ENCODE assay signal across 8 mouse cellular contexts in genomic region chr17:28328946-28329345, GRCm38 (mm10). TPM values are rescaled to one million over a fixed set of nuclear protein-coding genes. Genes with fewer than 3 reads are reported as not detected.
DNase-seq lines count a peak whose midpoint lies in the region; ATAC-seq and TF ChIP-seq lines count a peak whose summit lies in the region.

No protein-coding gene starts in this region.

- peak overlapping the region; percentile 86 for H3K4me3 ChIP-seq in gastrocnemius, adult 2 months
- peak overlapping the region; percentile 100 for H3K4me3 ChIP-seq in E14TG2a.4 (replicated peaks; ENCODE audit: low read length)
- H3K4me3 ChIP-seq in forebrain, embryonic 15.5 days = peak overlapping the region; percentile 87
- peak overlapping the region; percentile 77 for H3K4me3 ChIP-seq in neural tube, embryonic 15.5 days (replicated peaks)

- H3K9me3 ChIP-seq in E14TG2a.4 (ENCODE audit: low read length) = peaks cover 7% of the 10 kb centered on the region; the same call in 1 of the 2 replicates
- H3K9me3 ChIP-seq in forebrain, embryonic 15.5 days = no peaks in the 10 kb centered on the region
- no peaks in the 10 kb centered on the region for H3K9me3 ChIP-seq in neural tube, embryonic 15.5 days (replicated peaks)

- TF ChIP-seq CTCF in gastrocnemius, adult 2 months (IDR thresholded peaks at IDR 0.05) = no peak
- no peak for TF ChIP-seq CTCF in E14TG2a.4 (conservative IDR thresholded peaks at IDR 0.05; ENCODE audit: low read length)

- under 1% methylated on average over 25 of the region's 25 CpGs for WGBS in forebrain, embryonic 15.5 days
- 0% methylated on average over 25 of the region's 25 CpGs for WGBS in neural tube, embryonic 15.5 days

- no peaks in the 10 kb centered on the region for H3K27me3 ChIP-seq in E14TG2a.4 (ENCODE audit: insufficient read depth, low read length)
- H3K27me3 ChIP-seq in forebrain, embryonic 15.5 days = no peaks in the 10 kb centered on the region
- H3K27me3 ChIP-seq in neural tube, embryonic 15.5 days (replicated peaks) = no peaks in the 10 kb centered on the region

- no peak for DNase-seq in gastrocnemius, adult 2 months
- no peak for DNase-seq in gastrocnemius, adult 8-10 months (ENCODE audit: low spot score in 2 of 2)
- peak; percentile 48 for DNase-seq in liver
- no peak for DNase-seq in thymus, postnatal 4 days
- no peak for DNase-seq in layer of hippocampus, adult 18-20 months (ENCODE audit: low spot score in 2 of 2)

- peak; percentile 33 for ATAC-seq in forebrain, embryonic 15.5 days (replicated peaks)
- peak; percentile 30; the same call in 1 of the 2 replicates for ATAC-seq in neural tube, embryonic 15.5 days (ENCODE audit: low FRiP score)

- intact Hi-C loops in gastrocnemius, adult 2 months (cut with DNase I) = loop anchor here (1.0 to 5.0 kb wide), 2 partner anchors 38 to 102 kb away; no protein-coding TSS in a partner anchor

- peaks cover 74% of the 10 kb centered on the region for H3K36me3 ChIP-seq in E14TG2a.4 (ENCODE audit: insufficient read depth, low read length)
- H3K36me3 ChIP-seq in forebrain, embryonic 15.5 days = peaks cover 13% of the 10 kb centered on the region
- peaks cover 19% of the 10 kb centered on the region for H3K36me3 ChIP-seq in neural tube, embryonic 15.5 days

- peaks cover 67% of the 10 kb centered on the region for H3K4me1 ChIP-seq in E14TG2a.4 (replicated peaks; ENCODE audit: low read depth, low read length)
- H3K4me1 ChIP-seq in forebrain, embryonic 15.5 days = peaks cover 25% of the 10 kb centered on the region
- peaks cover 44% of the 10 kb centered on the region for H3K4me1 ChIP-seq in neural tube, embryonic 15.5 days

- H3K4me2 ChIP-seq in forebrain, embryonic 15.5 days (replicated peaks) = peak overlapping the region; percentile 93
- H3K4me2 ChIP-seq in neural tube, embryonic 15.5 days = peak overlapping the region; percentile 90

- H3K9ac ChIP-seq in forebrain, embryonic 15.5 days (replicated peaks) = peak overlapping the region; percentile 92
- peak overlapping the region; percentile 98 for H3K9ac ChIP-seq in neural tube, embryonic 15.5 days (replicated peaks)

- H3K27ac ChIP-seq in gastrocnemius, adult 2 months = peak overlapping the region; percentile 88
- peak overlapping the region; percentile 96 for H3K27ac ChIP-seq in forebrain, embryonic 15.5 days (replicated peaks)
- H3K27ac ChIP-seq in neural tube, embryonic 15.5 days (replicated peaks) = peak overlapping the region; percentile 93

RNA-seq across cellular contexts. Expression of gene Rpl10a, which starts 0.7 kb away (rescaled TPM):
- 100 to 1,000 TPM; 382 to 410 TPM for total RNA-seq in gastrocnemius, adult 2 months (2021)
- 100 to 1,000 TPM; 377 to 515 (median 422) TPM for total RNA-seq in gastrocnemius, adult 8-10 months (2022)
- 359 and 384 TPM in 2 replicates for polyA plus RNA-seq in forebrain, embryonic 15.5 days (2015; fragmentation: Nextera tagmentation; extraction: Ambion mirVana)
- 329 and 387 TPM in 2 replicates for polyA plus RNA-seq in neural tube, embryonic 15.5 days (2015; fragmentation: Nextera tagmentation; extraction: Ambion mirVana)
- total RNA-seq in layer of hippocampus, adult 18-20 months (2021) = 100 to 1,000 TPM; 356 to 365 TPM

RNA-seq across cellular contexts. Expression of gene Fance, which starts 15.6 kb away (rescaled TPM):
- total RNA-seq in gastrocnemius, adult 2 months (2021) = 10 to 100 TPM in 1 of 2 experiments, 1 to 10 TPM in 1; 9.4 to 11.2 TPM
- 10 to 100 TPM in 1 of 4 experiments, 1 to 10 TPM in 3; 9.0 to 14.3 (median 9.3) TPM for total RNA-seq in gastrocnemius, adult 8-10 months (2022)
- 25.9 and 27.4 TPM in 2 replicates for polyA plus RNA-seq in forebrain, embryonic 15.5 days (2015; fragmentation: Nextera tagmentation; extraction: Ambion mirVana)
- polyA plus RNA-seq in neural tube, embryonic 15.5 days (2015; fragmentation: Nextera tagmentation; extraction: Ambion mirVana) = 26.3 and 30.3 TPM in 2 replicates
- 10 to 100 TPM; 22.8 to 26.0 TPM for total RNA-seq in layer of hippocampus, adult 18-20 months (2021)

RNA-seq across cellular contexts. Expression of gene Tead3, which starts 21.7 kb away (rescaled TPM):
- 1 to 10 TPM; 6.9 to 7.4 TPM for total RNA-seq in gastrocnemius, adult 2 months (2021)
- 1 to 10 TPM; 3.2 to 5.7 (median 4.5) TPM for total RNA-seq in gastrocnemius, adult 8-10 months (2022)
- polyA plus RNA-seq in forebrain, embryonic 15.5 days (2015; fragmentation: Nextera tagmentation; extraction: Ambion mirVana) = 1.9 TPM in 2 replicates
- 1.5 and 3.2 TPM in 2 replicates for polyA plus RNA-seq in neural tube, embryonic 15.5 days (2015; fragmentation: Nextera tagmentation; extraction: Ambion mirVana)
- 1 to 10 TPM; 2.0 to 2.4 TPM for total RNA-seq in layer of hippocampus, adult 18-20 months (2021)

RNA-seq across cellular contexts. Expression of gene Tulp1, which starts 36.1 kb away (rescaled TPM):
- total RNA-seq in gastrocnemius, adult 2 months (2021) = not detected
- total RNA-seq in gastrocnemius, adult 8-10 months (2022) = not detected
- 1.2 and 1.8 TPM in 2 replicates for polyA plus RNA-seq in forebrain, embryonic 15.5 days (2015; fragmentation: Nextera tagmentation; extraction: Ambion mirVana)
- 1.1 and 1.5 TPM in 2 replicates for polyA plus RNA-seq in neural tube, embryonic 15.5 days (2015; fragmentation: Nextera tagmentation; extraction: Ambion mirVana)
- total RNA-seq in layer of hippocampus, adult 18-20 months (2021) = not detected
